Mouse (Mus musculus) olfactory bulb, adult 2 months (tissue): ENCODE measurements around the gene Hk2.

Experiments used
- CTCF ChIP-seq: fragments of 200-500 bp; IDR thresholded peaks from 2 replicates; pipeline ENCODE4 v1.5.1; 2012; ENCODE audit warnings: low read depth, mild to moderate bottlenecking, low read length, moderate library complexity; ENCODE audit not compliant: insufficient read depth
- POLR2A ChIP-seq: fragments of 200-500 bp; IDR thresholded peaks from 2 replicates; pipeline ENCODE4 v1.6.1; 2012; ENCODE audit warnings: mild to moderate bottlenecking, low read depth, low read length, moderate library complexity; ENCODE audit not compliant: insufficient read depth

DNA sequence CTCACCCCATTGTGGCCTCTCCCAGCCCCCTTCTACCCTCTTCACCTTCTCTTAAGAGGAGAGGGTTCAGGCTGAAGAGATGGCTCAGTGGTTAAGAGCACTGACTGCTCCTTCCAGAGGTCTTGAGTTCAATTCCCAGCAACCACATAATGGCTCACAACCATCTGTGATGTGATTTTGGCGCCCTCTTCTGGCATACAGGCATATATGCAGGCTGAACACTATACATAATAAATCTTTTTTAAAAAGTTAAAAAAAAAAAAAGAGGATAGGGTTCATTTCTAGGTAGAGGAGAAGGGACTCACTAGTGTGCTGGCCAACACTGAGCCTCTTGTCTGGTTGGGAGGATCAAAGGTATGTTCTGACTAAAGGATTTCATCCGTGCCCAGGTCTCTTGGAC, 24.2 kb downstream of the Hk2 start:
- no peak for TF ChIP-seq CTCF
- TF ChIP-seq POLR2A, result no peak
